Mouse (Mus musculus): ENCODE data around the gene Cacna1c. TPM values are rescaled to one million over a fixed set of nuclear protein-coding genes. Genes with fewer than 3 reads are reported as not detected.

The Cacna1c gene
- total and polyA plus RNA-seq, 2 experiments from 2014 or later, result 5.1 to 39.4 TPM

DNA sequence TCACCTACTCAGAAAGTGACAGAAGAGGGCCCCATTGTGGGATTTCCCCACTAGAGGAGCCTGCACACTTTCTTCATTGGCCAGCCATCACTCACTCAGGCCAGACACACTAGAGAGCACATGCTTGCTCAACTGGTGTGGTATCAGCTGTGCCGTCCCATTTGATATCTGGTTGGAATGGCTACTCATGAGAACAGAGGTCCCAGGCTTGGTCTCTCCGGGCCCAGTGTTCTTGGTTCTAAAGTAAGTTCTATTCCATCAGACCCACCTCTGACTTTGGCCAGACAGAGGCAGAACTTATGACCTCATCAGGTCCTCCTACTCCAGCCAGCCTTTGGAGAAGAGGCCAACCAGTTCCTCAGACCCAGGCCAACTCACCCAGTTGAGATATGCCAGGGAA lies 178.0 kb downstream of the Cacna1c start:
- no peaks in the 10 kb centered on the region for H3K36me3 ChIP-seq (ENCODE audit: insufficient read depth, low read length)
- 98% methylated on average over 2 of the region's 2 CpGs for WGBS
- H3K4me3 ChIP-seq (ENCODE audit: low read length), result no peak overlapping the region
- H3K27me3 ChIP-seq (ENCODE audit: insufficient read depth, low read length), result no peaks in the 10 kb centered on the region
- no peak for ATAC-seq
- H3K4me1 ChIP-seq (ENCODE audit: insufficient read depth, low read length), result peaks cover 4% of the 10 kb centered on the region; the same call in 1 of the 2 replicates
- no peaks in the 10 kb centered on the region for H3K9me3 ChIP-seq (ENCODE audit: low read length)
- no peak overlapping the region for H3K4me2 ChIP-seq (ENCODE audit: low read depth, low read length)
- H3K27ac ChIP-seq, result no peak overlapping the region
- no peak for TF ChIP-seq CTCF (IDR thresholded peaks at IDR 0.05; ENCODE audit: low read depth)
- DNase-seq (ENCODE audit: low spot score), result no peak
- no peak overlapping the region for H3K9ac ChIP-seq (replicated peaks; ENCODE audit: low read length)

DNA sequence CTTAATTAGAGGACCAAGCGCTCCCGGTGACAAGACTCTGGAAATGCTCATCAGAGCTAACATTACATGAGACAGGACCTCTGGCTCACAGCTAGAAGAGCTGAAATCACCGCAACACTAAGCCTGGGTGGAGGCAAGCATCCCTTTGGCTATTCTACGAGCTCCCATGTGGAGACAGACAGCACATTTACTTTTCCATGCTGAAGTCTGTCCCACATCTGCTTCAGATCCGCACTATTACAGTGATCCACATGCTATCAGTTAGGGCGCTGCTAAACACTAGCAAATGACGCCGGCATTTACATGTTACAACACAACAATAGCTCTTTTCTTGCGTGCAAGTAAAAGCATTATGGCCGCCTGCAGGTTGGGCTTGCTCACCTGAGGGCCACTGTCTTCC lies 178.7 kb downstream of the Cacna1c start:
- H3K27me3 ChIP-seq (ENCODE audit: insufficient read depth, low read length), result no peaks in the 10 kb centered on the region
- H3K27ac ChIP-seq, result no peak overlapping the region
- H3K36me3 ChIP-seq (ENCODE audit: insufficient read depth, low read length), result no peaks in the 10 kb centered on the region
- TF ChIP-seq CTCF (IDR thresholded peaks at IDR 0.05; ENCODE audit: low read depth), result no peak
- no peaks in the 10 kb centered on the region for H3K9me3 ChIP-seq (ENCODE audit: low read length)
- no peak overlapping the region for H3K4me3 ChIP-seq (ENCODE audit: low read length)
- H3K4me1 ChIP-seq (ENCODE audit: insufficient read depth, low read length), result peaks cover 4% of the 10 kb centered on the region; the same call in 1 of the 2 replicates
- no peak overlapping the region for H3K9ac ChIP-seq (replicated peaks; ENCODE audit: low read length)
- ATAC-seq (no peak), DNase-seq (ENCODE audit: low spot score) (no peak)
- WGBS, result 77% methylated on average over 10 of the region's 10 CpGs
- H3K4me2 ChIP-seq (ENCODE audit: low read depth, low read length), result no peak overlapping the region

DNA sequence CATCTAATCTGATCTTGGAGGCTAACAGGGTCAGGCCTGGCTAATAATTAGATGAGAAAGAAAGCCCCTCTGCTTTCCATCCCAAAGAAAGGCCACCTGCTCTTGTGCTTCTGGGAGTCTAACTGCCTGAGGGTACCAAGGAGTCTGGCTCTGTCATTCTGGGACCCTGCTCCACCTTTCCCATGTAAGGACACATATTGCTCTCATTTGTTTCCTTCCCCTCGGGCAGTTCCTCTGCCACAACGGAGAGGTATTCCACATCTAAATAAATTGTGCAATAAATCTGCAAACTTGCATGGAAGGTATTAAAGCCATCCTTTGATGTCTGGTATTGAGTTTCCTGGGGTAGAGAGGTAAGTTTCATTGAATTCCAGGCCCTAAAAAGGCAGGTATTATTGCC lies 180.9 kb downstream of the Cacna1c start:
- no peak for ATAC-seq
- 69% methylated on average over 2 of the region's 2 CpGs for WGBS

DNA sequence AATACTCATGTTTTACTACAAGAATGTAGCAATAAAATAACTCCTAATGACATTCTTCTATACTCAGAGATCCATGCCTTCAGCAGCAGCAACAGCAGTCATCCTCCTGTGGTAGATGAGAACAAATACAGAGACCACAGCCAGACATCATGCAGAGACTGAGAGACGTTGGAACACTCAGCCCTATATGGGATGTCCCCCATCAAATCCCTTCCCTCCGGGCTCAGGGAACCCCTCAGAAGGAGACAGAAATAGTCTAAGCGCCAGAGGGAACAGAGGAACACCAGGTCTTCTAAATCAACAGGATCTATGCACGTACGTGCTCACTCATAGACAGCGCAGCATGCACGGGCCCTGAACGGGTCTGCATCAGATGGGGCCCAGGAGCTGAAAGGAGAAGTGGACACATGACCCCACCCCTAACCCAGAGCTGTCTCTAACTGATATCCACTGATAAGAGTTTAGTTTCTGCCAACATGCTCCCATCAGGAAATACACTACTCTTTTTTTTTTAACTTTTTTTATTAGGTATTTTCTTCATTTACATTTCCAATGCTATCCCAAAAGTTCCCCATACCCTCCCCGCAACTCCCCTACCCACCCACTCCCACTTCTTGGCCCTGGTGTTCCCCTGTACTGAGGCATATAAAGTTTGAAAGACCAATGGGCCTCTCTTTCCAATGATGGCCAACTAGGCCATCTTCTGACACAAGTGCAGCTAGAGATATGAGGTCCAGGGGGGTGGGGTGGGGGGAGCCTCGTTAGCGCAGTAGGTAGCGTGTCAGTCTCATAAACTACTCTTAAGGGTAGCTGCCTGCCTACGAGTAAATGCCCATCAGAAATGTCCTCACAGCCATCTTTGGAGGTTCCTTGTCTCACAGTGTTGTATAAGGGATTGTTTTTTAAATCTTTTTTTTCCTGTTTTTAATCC lies 182.8 kb downstream of the Cacna1c start:
- no peak for ATAC-seq
- WGBS, result 93% methylated on average over 13 of the region's 13 CpGs
- no peak for TF ChIP-seq CTCF (IDR thresholded peaks at IDR 0.05; ENCODE audit: low read depth)

More for the DNA sequence above, 180.9 kb downstream of the Cacna1c start:
- no peaks in the 10 kb centered on the region for H3K9me3 ChIP-seq (ENCODE audit: low read length)
- peaks cover 4% of the 10 kb centered on the region; the same call in 1 of the 2 replicates for H3K4me1 ChIP-seq (ENCODE audit: insufficient read depth, low read length)
- no peak overlapping the region for H3K27ac ChIP-seq
- no peaks in the 10 kb centered on the region for H3K36me3 ChIP-seq (ENCODE audit: insufficient read depth, low read length)
- no peak overlapping the region for H3K4me2 ChIP-seq (ENCODE audit: low read depth, low read length)
- no peak overlapping the region for H3K4me3 ChIP-seq (ENCODE audit: low read length)
- no peak for DNase-seq (ENCODE audit: low spot score)
- H3K27me3 ChIP-seq (ENCODE audit: insufficient read depth, low read length), result no peaks in the 10 kb centered on the region
- no peak overlapping the region for H3K9ac ChIP-seq (replicated peaks; ENCODE audit: low read length)
- TF ChIP-seq CTCF (IDR thresholded peaks at IDR 0.05; ENCODE audit: low read depth), result no peak

DNA sequence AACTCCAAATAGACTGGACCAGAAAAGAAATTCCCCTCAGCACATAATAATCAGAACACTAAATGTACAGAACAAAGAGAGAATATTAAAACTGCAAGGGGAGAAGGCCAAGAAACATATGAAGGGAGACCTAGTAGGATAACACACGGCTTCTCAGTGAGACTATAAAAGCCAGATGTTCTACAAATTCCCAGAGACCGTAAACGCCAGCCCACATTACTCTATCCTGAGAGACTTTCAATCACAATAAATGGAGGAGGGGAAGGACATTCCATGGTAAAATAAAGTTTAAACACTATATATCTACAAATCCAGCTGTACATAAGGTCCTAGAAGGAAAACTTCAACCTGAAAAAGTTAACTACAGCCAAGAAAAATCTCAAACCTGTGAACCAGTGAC lies 185.3 kb downstream of the Cacna1c start:
- no peak overlapping the region for H3K4me3 ChIP-seq (ENCODE audit: low read length)
- WGBS, result 68% methylated on average over 3 of the region's 3 CpGs

More for the DNA sequence above, 182.8 kb downstream of the Cacna1c start:
- Histone ChIP-seq H3K4me3 (ENCODE audit: low read length) (no peak overlapping the region), H3K4me2 (ENCODE audit: low read depth, low read length) (no peak overlapping the region), H3K9ac (replicated peaks; ENCODE audit: low read length) (no peak overlapping the region), H3K27me3 (ENCODE audit: insufficient read depth, low read length) (no peaks in the 10 kb centered on the region), H3K4me1 (ENCODE audit: insufficient read depth, low read length) (peaks cover 4% of the 10 kb centered on the region; the same call in 1 of the 2 replicates), H3K9me3 (ENCODE audit: low read length) (no peaks in the 10 kb centered on the region), H3K36me3 (ENCODE audit: insufficient read depth, low read length) (no peaks in the 10 kb centered on the region), H3K27ac (no peak overlapping the region)
- no peak for DNase-seq (ENCODE audit: low spot score)

GRCm38 (mm10) chr6:119009526-119009925 lies 186.7 kb downstream of the Cacna1c start:
- no peak overlapping the region for H3K4me2 ChIP-seq (ENCODE audit: low read depth, low read length)
- H3K27ac ChIP-seq, result no peak overlapping the region
- H3K27me3 ChIP-seq (ENCODE audit: insufficient read depth, low read length), result no peaks in the 10 kb centered on the region
- H3K9me3 ChIP-seq (ENCODE audit: low read length), result no peaks in the 10 kb centered on the region
- no peak for TF ChIP-seq CTCF (IDR thresholded peaks at IDR 0.05; ENCODE audit: low read depth)
- no peak overlapping the region for H3K4me3 ChIP-seq (ENCODE audit: low read length)
- H3K9ac ChIP-seq (replicated peaks; ENCODE audit: low read length), result no peak overlapping the region
- DNase-seq (ENCODE audit: low spot score), result no peak
- H3K36me3 ChIP-seq (ENCODE audit: insufficient read depth, low read length), result no peaks in the 10 kb centered on the region
- H3K4me1 ChIP-seq (ENCODE audit: insufficient read depth, low read length), result no peaks in the 10 kb centered on the region
- no peak for ATAC-seq
- 87% methylated on average over 7 of the region's 7 CpGs for WGBS

More for the DNA sequence above, 185.3 kb downstream of the Cacna1c start:
- DNase-seq (ENCODE audit: low spot score), result no peak
- ATAC-seq, result no peak
- H3K27ac ChIP-seq, result no peak overlapping the region
- H3K4me2 ChIP-seq (ENCODE audit: low read depth, low read length), result no peak overlapping the region
- no peak for TF ChIP-seq CTCF (IDR thresholded peaks at IDR 0.05; ENCODE audit: low read depth)
- no peak overlapping the region for H3K9ac ChIP-seq (replicated peaks; ENCODE audit: low read length)
- H3K9me3 ChIP-seq (ENCODE audit: low read length), result no peaks in the 10 kb centered on the region
- H3K27me3 ChIP-seq (ENCODE audit: insufficient read depth, low read length), result no peaks in the 10 kb centered on the region
- no peaks in the 10 kb centered on the region for H3K36me3 ChIP-seq (ENCODE audit: insufficient read depth, low read length)
- H3K4me1 ChIP-seq (ENCODE audit: insufficient read depth, low read length), result no peaks in the 10 kb centered on the region

All from hindbrain, postnatal 0 days (tissue).